Mouse (Mus musculus) megakaryocyte-erythroid progenitor cell, adult 5-6 weeks (primary cell): ENCODE data around the gene Pkib. TPM values are rescaled to one million over a fixed set of nuclear protein-coding genes. Genes with fewer than 3 reads are reported as not detected.
A peak's percentile ranks its signal among the peaks of the same experiment; 100 is the strongest.

Experiments used
- ATAC-seq: replicated peaks from 2 replicates; pipeline ENCODE4 v1.8.0; 2016; ENCODE audit warnings: mild to moderate bottlenecking, inconsistent platforms; ENCODE audit not compliant: severe bottlenecking, poor library complexity, low FRiP score, low TSS enrichment
- total RNA-seq, 2 experiments: library from RNA; stranded (forward) in 1 of 2; stranded (reverse) in 1 of 2; fragments of 200-1000, 215-1000 nt in 1 of 2; fragments of >200 nt in 1 of 2; fragmentation: Nextera tagmentation in 1 of 2; gene quantifications; 2 replicates each; pipeline ENCODE4 v1.2.3; 2014 to 2017

The Pkib gene
- total RNA-seq, 2 experiments from 2014 or later: not detected

GRCm38 (mm10) chr10:57722363-57722762 lies 90.6 kb downstream of the Pkib start:
- no peak for ATAC-seq

GRCm38 (mm10) chr10:57727666-57728065 lies 95.9 kb downstream of the Pkib start:
- ATAC-seq: no peak

- ATAC-seq: no peak
Observed at GRCm38 (mm10) chr10:57731672-57732071, 99.9 kb downstream of the Pkib start.

GRCm38 (mm10) chr10:57740733-57741132 lies 109.0 kb downstream of the Pkib start:
- no peak for ATAC-seq

GRCm38 (mm10) chr10:57741351-57741750 lies 109.6 kb downstream of the Pkib start:
- ATAC-seq: no peak

GRCm38 (mm10) chr10:57743045-57743444 lies 111.3 kb downstream of the Pkib start:
- ATAC-seq: no peak

GRCm38 (mm10) chr10:57743606-57744016 lies 111.8 kb downstream of the Pkib start:
- ATAC-seq: peak; percentile 89

GRCm38 (mm10) chr10:57744128-57744765 lies 112.5 kb downstream of the Pkib start:
- ATAC-seq: no peak

GRCm38 (mm10) chr10:57745452-57745851 lies 113.7 kb downstream of the Pkib start:
- ATAC-seq: no peak

- ATAC-seq: no peak
Observed at GRCm38 (mm10) chr10:57747127-57747526, 115.3 kb downstream of the Pkib start.

GRCm38 (mm10) chr10:57753343-57753742 lies 121.6 kb downstream of the Pkib start:
- ATAC-seq: no peak

GRCm38 (mm10) chr10:57755201-57755736 lies 123.5 kb downstream of the Pkib start:
- no peak for ATAC-seq

- no peak for ATAC-seq
Observed at GRCm38 (mm10) chr10:57758999-57759398, 127.2 kb downstream of the Pkib start.

- no peak for ATAC-seq
Observed at GRCm38 (mm10) chr10:57760694-57761093, 128.9 kb downstream of the Pkib start.

- no peak for ATAC-seq
Observed at GRCm38 (mm10) chr10:57763044-57763443, 131.3 kb downstream of the Pkib start.

GRCm38 (mm10) chr10:57783289-57784130 lies 151.7 kb downstream of the Pkib start:
- no peak for ATAC-seq

GRCm38 (mm10) chr10:57784131-57784875 lies 152.5 kb downstream of the Pkib start:
- ATAC-seq: 0 out of 2 replicates have a peak, but pooled peaks have one; percentile 34

GRCm38 (mm10) chr10:57784876-57785150 lies 153.0 kb downstream of the Pkib start, which contains the start of gene Fabp7:
Gene Fabp7 (plus strand): TSS chr10:57784881.
- ATAC-seq: no peak; the same call in 1 of the 2 replicates

- ATAC-seq: no peak
Observed at GRCm38 (mm10) chr10:57785552-57785951, 153.8 kb downstream of the Pkib start.
